Mouse (Mus musculus) CH12.LX (cell line): ENCODE measurements at regions not wholly inside any gene's neighbourhood (a gene's known extent, or its start where the extent isn't known, plus 50 kb on each side); places are given as distances from the start of the nearest gene placed in this dataset.

ENCODE experiments used
- DNase-seq: peaks from one replicate; pipeline ENCODE4 v3.0.0-alpha.2; 2013; ENCODE audit errors: extremely low read depth
- H3K27ac ChIP-seq: 2 replicates; pipeline ENCODE4 v1.5.1; 2012; ENCODE audit warnings: low read depth, mild to moderate bottlenecking, control low read depth, moderate library complexity; ENCODE audit not compliant: insufficient read depth
- H3K27me3 ChIP-seq: replicated peaks from 2 replicates; pipeline ENCODE3; 2012; ENCODE audit warnings: inconsistent platforms
- H3K36me3 ChIP-seq, 2 experiments: replicated peaks in 1 of 2; 2 replicates each; pipeline versions ENCODE3 to v1.6.1; 2012; ENCODE audit warnings: inconsistent platforms in 1 of 2, low read length in 1 of 2, mild to moderate bottlenecking in 1 of 2, mixed read lengths in 1 of 2, moderate library complexity in 1 of 2; ENCODE audit not compliant: control insufficient read depth in 1 of 2, insufficient read depth in 1 of 2
- H3K4me1 ChIP-seq, 2 experiments: 2 replicates each; pipeline ENCODE4 v1.6.1; 2012; ENCODE audit warnings: inconsistent platforms in 1 of 2, moderate library complexity in 1 of 2; ENCODE audit not compliant: insufficient read depth in 2 of 2, control insufficient read depth in 1 of 2
- H3K4me2 ChIP-seq: 2 replicates; pipeline ENCODE4 v1.6.1; 2012; ENCODE audit warnings: low read depth, mild to moderate bottlenecking, control low read depth; ENCODE audit not compliant: poor library complexity, insufficient read depth, severe bottlenecking
- H3K4me3 ChIP-seq, 3 experiments: fragments of 150-350 bp in 1 of 3; sonication (generic) in 1 of 3; replicated peaks in 1 of 3; 2 replicates each; pipeline versions ENCODE3 to v1.5.1; 2011 to 2012; ENCODE audit warnings: low read depth in 2 of 3, low read length in 2 of 3, mild to moderate bottlenecking in 2 of 3, moderate library complexity in 2 of 3, control low read depth in 1 of 3, improper control_type of control experiment in 1 of 3, inconsistent platforms in 1 of 3, mixed read lengths in 1 of 3; ENCODE audit not compliant: poor library complexity in 1 of 3
- H3K79me2 ChIP-seq: replicated peaks from 2 replicates; pipeline ENCODE4 v1.6.1; 2012; ENCODE audit warnings: mild to moderate bottlenecking, moderate library complexity; ENCODE audit not compliant: control insufficient read depth, poor library complexity, insufficient read depth, severe bottlenecking; ENCODE audit errors: extremely low read depth
- H3K9ac ChIP-seq: 2 replicates; pipeline ENCODE4 v1.6.1; 2012; ENCODE audit warnings: low read depth, mild to moderate bottlenecking, control low read depth, moderate library complexity; ENCODE audit not compliant: insufficient read depth
- H3K9me3 ChIP-seq: replicated peaks from 2 replicates; pipeline ENCODE3; 2012; ENCODE audit warnings: low read length, inconsistent platforms, mixed read lengths
- BHLHE40 ChIP-seq: IDR thresholded peaks from 2 replicates; pipeline ENCODE4 v1.6.1; 2011; ENCODE audit warnings: mild to moderate bottlenecking, low read depth, low read length, improper control_type of control experiment
- CHD1 ChIP-seq: IDR thresholded peaks from 2 replicates; pipeline ENCODE4 v1.6.1; 2012; ENCODE audit warnings: low read depth, low read length, improper control_type of control experiment, inconsistent platforms
- CHD2 ChIP-seq: IDR thresholded peaks from 2 replicates; pipeline ENCODE4 v1.6.1; 2011; ENCODE audit warnings: low read length, improper control_type of control experiment
- CTCF ChIP-seq, 2 experiments: IDR thresholded peaks in 1 of 2; conservative IDR thresholded peaks in 1 of 2; 2 replicates each; pipeline ENCODE4 v1.5.1; 2011 to 2012; ENCODE audit warnings: low read depth in 2 of 2, low read length in 2 of 2, improper control_type of control experiment in 1 of 2, inconsistent platforms in 1 of 2, mild to moderate bottlenecking in 1 of 2, moderate library complexity in 1 of 2
- E2F4 ChIP-seq: IDR thresholded peaks from 2 replicates; pipeline ENCODE4 v1.6.1; 2011; ENCODE audit warnings: low read depth, low read length, improper control_type of control experiment; ENCODE audit not compliant: insufficient replicate concordance
- ELF1 ChIP-seq: IDR thresholded peaks from 2 replicates; pipeline ENCODE4 v1.6.1; 2014; ENCODE audit warnings: low read depth, mild to moderate bottlenecking, inconsistent platforms, low read length, improper control_type of control experiment
- EP300 ChIP-seq: IDR thresholded peaks from 2 replicates; pipeline ENCODE4 v1.6.1; 2011; ENCODE audit warnings: low read length, improper control_type of control experiment
- ETS1 ChIP-seq: conservative IDR thresholded peaks from 2 replicates; pipeline ENCODE4 v1.6.1; 2012; ENCODE audit warnings: low read depth, mild to moderate bottlenecking, inconsistent platforms, low read length, improper control_type of control experiment, moderate library complexity
- GABPA ChIP-seq: IDR thresholded peaks from 2 replicates; pipeline ENCODE4 v1.6.1; 2012; ENCODE audit warnings: low read depth, low read length, improper control_type of control experiment, inconsistent platforms; ENCODE audit not compliant: insufficient replicate concordance
- HCFC1 ChIP-seq: IDR thresholded peaks from 2 replicates; pipeline ENCODE4 v1.6.1; 2012; ENCODE audit warnings: low read depth, mild to moderate bottlenecking, inconsistent platforms, low read length, improper control_type of control experiment
- JUND ChIP-seq: conservative IDR thresholded peaks from 2 replicates; pipeline ENCODE4 v1.6.1; 2011; ENCODE audit warnings: low read depth, low read length, improper control_type of control experiment
- KAT2A ChIP-seq: IDR thresholded peaks from 2 replicates; pipeline ENCODE4 v1.6.1; 2012; ENCODE audit warnings: low read length, improper control_type of control experiment, inconsistent platforms; ENCODE audit not compliant: insufficient replicate concordance
- MAFK ChIP-seq: IDR thresholded peaks from 2 replicates; pipeline ENCODE4 v1.6.1; 2011; ENCODE audit warnings: low read length, improper control_type of control experiment; ENCODE audit not compliant: insufficient replicate concordance
- MAX ChIP-seq: IDR thresholded peaks from 2 replicates; pipeline ENCODE4 v1.6.1; 2011; ENCODE audit warnings: low read length, improper control_type of control experiment
- MAZ ChIP-seq: IDR thresholded peaks from 2 replicates; pipeline ENCODE4 v1.6.1; 2012; ENCODE audit warnings: low read depth, mild to moderate bottlenecking, inconsistent platforms, low read length, improper control_type of control experiment, moderate library complexity
- MYC ChIP-seq: IDR thresholded peaks from 2 replicates; pipeline ENCODE4 v1.6.1; 2011; ENCODE audit warnings: low read depth, mild to moderate bottlenecking, improper control_type of control experiment, low read length
- NELFE ChIP-seq: IDR thresholded peaks from 2 replicates; pipeline ENCODE4 v1.6.1; 2011; ENCODE audit warnings: low read depth, low read length, improper control_type of control experiment
- NRF1 ChIP-seq: IDR thresholded peaks from 2 replicates; pipeline ENCODE4 v1.6.1; 2014; ENCODE audit warnings: low read depth, mild to moderate bottlenecking, inconsistent platforms, low read length, improper control_type of control experiment, moderate library complexity
- POLR2AphosphoS2 ChIP-seq: IDR thresholded peaks from 2 replicates; pipeline ENCODE4 v1.6.1; 2011; ENCODE audit warnings: low read depth, low read length, improper control_type of control experiment
- RAD21 ChIP-seq: IDR thresholded peaks from 2 replicates; pipeline ENCODE4 v1.6.1; 2011; ENCODE audit warnings: low read depth, mild to moderate bottlenecking, low read length, improper control_type of control experiment, moderate library complexity
- RCOR1 ChIP-seq: conservative IDR thresholded peaks from 2 replicates; pipeline ENCODE4 v1.6.1; 2012; ENCODE audit warnings: low read depth, mild to moderate bottlenecking, inconsistent platforms, low read length, improper control_type of control experiment
- SIN3A ChIP-seq: IDR thresholded peaks from 2 replicates; pipeline ENCODE4 v1.6.1; 2012; ENCODE audit warnings: low read length, improper control_type of control experiment, inconsistent platforms
- SMC3 ChIP-seq: IDR thresholded peaks from 2 replicates; pipeline ENCODE4 v1.6.1; 2011; ENCODE audit warnings: low read depth, low read length, improper control_type of control experiment
- TBP ChIP-seq: conservative IDR thresholded peaks from 2 replicates; pipeline ENCODE4 v1.6.1; 2011; ENCODE audit warnings: low read depth, low read length, improper control_type of control experiment
- TCF12 ChIP-seq: IDR thresholded peaks from 2 replicates; pipeline ENCODE4 v1.6.1; 2014; ENCODE audit warnings: low read depth, mild to moderate bottlenecking, inconsistent platforms, low read length, improper control_type of control experiment
- USF1 ChIP-seq: IDR thresholded peaks from 2 replicates; pipeline ENCODE4 v1.6.1; 2014; ENCODE audit warnings: low read depth, mild to moderate bottlenecking, inconsistent platforms, low read length, improper control_type of control experiment
- USF2 ChIP-seq: conservative IDR thresholded peaks from 2 replicates; pipeline ENCODE4 v1.6.1; 2011; ENCODE audit warnings: low read depth, low read length, improper control_type of control experiment
- ZC3H11A ChIP-seq: IDR thresholded peaks from 2 replicates; pipeline ENCODE4 v1.6.1; 2012; ENCODE audit warnings: low read depth, mild to moderate bottlenecking, inconsistent platforms, low read length, improper control_type of control experiment
- ZKSCAN1 ChIP-seq: IDR thresholded peaks from 2 replicates; pipeline ENCODE4 v1.6.1; 2012; ENCODE audit warnings: low read depth, inconsistent platforms, low read length, improper control_type of control experiment, borderline replicate concordance
- ZMIZ1 ChIP-seq: IDR thresholded peaks from 2 replicates; pipeline ENCODE4 v1.6.1; 2012; ENCODE audit warnings: low read depth, mild to moderate bottlenecking, inconsistent platforms, low read length, improper control_type of control experiment
- ZNF384 ChIP-seq: IDR thresholded peaks from 2 replicates; pipeline ENCODE4 v1.6.1; 2012; ENCODE audit warnings: low read depth, low read length, improper control_type of control experiment, inconsistent platforms
- dilution Hi-C: fragments of 300-500 bp; cut with MboI; formaldehyde crosslinking; loops from 2 replicates; pipeline ENCODE4 v1.14.3; 2020; ENCODE audit warnings: low sequenced_read_pairs; ENCODE audit not compliant: extremely low pct_unique_long_range_greater_than_20kb, extremely low pct_ligation_motif_present
- in situ Hi-C: fragments of 300-500 bp; cut with MboI; formaldehyde crosslinking; loops from 3 replicates; pipeline ENCODE4 v1.14.3; 2019; ENCODE audit warnings: low sequenced_read_pairs, low pct_ligation_motif_present, low pct_unique_long_range_greater_than_20kb, mixed read lengths

DNA sequence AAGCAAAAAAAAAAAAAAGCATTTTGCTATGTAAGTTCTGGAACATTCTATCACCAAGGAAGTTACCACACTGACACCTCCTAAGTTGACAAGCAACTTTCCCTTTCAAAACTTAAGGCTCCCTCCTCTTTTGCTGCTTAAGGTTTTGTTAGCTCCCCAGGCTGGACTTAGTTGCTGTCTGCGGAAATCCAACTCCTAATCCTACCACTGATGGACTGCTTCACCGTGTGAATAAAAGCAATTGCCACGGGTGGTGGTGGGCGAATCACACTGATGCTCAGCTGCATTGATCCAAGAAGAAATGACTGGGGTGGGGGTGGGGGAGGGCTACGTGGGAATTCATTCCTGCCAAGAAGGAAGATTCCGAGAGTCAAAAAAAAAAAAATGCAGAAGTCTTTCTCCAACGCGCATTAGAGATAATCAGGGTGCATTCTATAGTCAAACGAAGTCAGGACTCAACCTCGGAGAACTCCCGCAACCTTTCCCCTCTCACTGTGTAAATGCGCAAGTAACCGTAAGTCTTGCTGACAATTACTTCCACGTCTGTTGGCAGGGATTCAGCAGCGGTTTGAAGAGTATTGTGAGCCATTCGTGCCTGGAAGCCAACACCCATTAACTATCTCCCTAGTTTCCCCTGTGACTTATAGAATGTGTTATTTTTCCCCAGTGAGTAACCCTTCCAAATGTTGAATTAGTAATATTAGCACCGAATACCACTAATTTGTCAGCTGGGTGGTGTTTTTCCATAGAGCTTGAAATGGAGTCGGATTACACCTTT lies 358.8 kb downstream of the Adgrl2 start:
- Histone ChIP-seq H3K4me3 (no peak overlapping the region), H3K27me3 (no peaks in the 10 kb centered on the region), H3K9me3 (no peaks in the 10 kb centered on the region), H3K4me2 (no peak overlapping the region), H3K9ac (no peak overlapping the region), H3K36me3 (no peaks in the 10 kb centered on the region), H3K27ac (no peak overlapping the region), H3K4me1 (peaks cover 9 to 25% of the 10 kb centered on the region in 2 experiments), H3K79me2 (no peaks in the 10 kb centered on the region)
- DNase-seq, result no peak
- TF ChIP-seq TBP (no peak), ETS1 (no peak), JUND (no peak), SIN3A (no peak), NRF1 (no peak), NELFE (no peak), CHD1 (no peak), ZKSCAN1 (no peak), CHD2 (no peak), USF1 (no peak), ZNF384 (no peak), TCF12 (no peak), RCOR1 (no peak), MAX (no peak), POLR2AphosphoS2 (no peak), USF2 (no peak), ZC3H11A (no peak), CTCF (conservative IDR thresholded peaks at IDR 0.05 in 1 of 2, IDR thresholded peaks at IDR 0.05 in 1 of 2; ENCODE audit: low read depth in 2 of 2, low read length in 2 of 2) (no peak), KAT2A (no peak)
- dilution Hi-C loops, result no loop called here
- in situ Hi-C loops, result no loop called here

- Histone ChIP-seq H3K79me2 (no peaks in the 10 kb centered on the region), H3K4me3 (no peak overlapping the region), H3K9me3 (no peaks in the 10 kb centered on the region), H3K36me3 (no peaks in the 10 kb centered on the region), H3K4me2 (no peak overlapping the region), H3K9ac (no peak overlapping the region), H3K4me1 (peaks cover 9 to 25% of the 10 kb centered on the region in 2 experiments), H3K27me3 (no peaks in the 10 kb centered on the region), H3K27ac (no peak overlapping the region)
- in situ Hi-C loops (no loop called here), dilution Hi-C loops (no loop called here)
- no peak for TF ChIP-seq RAD21
- no peak for TF ChIP-seq ELF1
- no peak for TF ChIP-seq JUND
- TF ChIP-seq EP300, result no peak
- no peak for TF ChIP-seq BHLHE40
- TF ChIP-seq KAT2A, result no peak
- TF ChIP-seq MAZ, result no peak
- no peak for TF ChIP-seq NRF1
- TF ChIP-seq GABPA, result no peak
- TF ChIP-seq HCFC1, result no peak
- TF ChIP-seq E2F4, result no peak
- no peak for TF ChIP-seq RCOR1
- TF ChIP-seq NELFE, result no peak
- no peak for TF ChIP-seq MAFK
- no peak for TF ChIP-seq ZMIZ1
- no peak for TF ChIP-seq SMC3
- no peak for TF ChIP-seq MYC
- TF ChIP-seq ZNF384, result no peak
- no peak for TF ChIP-seq MAX
- no peak for DNase-seq
Measured at GRCm38 (mm10) chr3:148630865-148631264, 359.5 kb downstream of the Adgrl2 start.
